Mouse (Mus musculus) ES-Bruce4 (cell line): ENCODE data around the gene Ahdc1.

Source experiments
- CTCF ChIP-seq: IDR thresholded peaks from one replicate; pipeline ENCODE4 v1.8.1; 2011; ENCODE audit warnings: low read depth, low read length
- EP300 ChIP-seq: IDR thresholded peaks from 2 replicates; pipeline ENCODE4 v1.6.1; 2011; ENCODE audit warnings: low read depth, low read length; ENCODE audit not compliant: insufficient read depth

- TF ChIP-seq CTCF (no peak), EP300 (no peak)
Observed at GRCm38 (mm10) chr4:133087835-133088234, 76.8 kb downstream of the Ahdc1 start.
